Mouse (Mus musculus) kidney, adult 2 months (tissue): ENCODE measurements at regions not wholly inside any gene's neighbourhood (a gene's known extent, or its start where the extent isn't known, plus 50 kb on each side); places are given as distances from the start of the nearest gene placed in this dataset.

Experiments used
- CTCF ChIP-seq: fragments of 200-500 bp; conservative IDR thresholded peaks from 2 replicates; pipeline ENCODE4 v1.5.1; 2011; ENCODE audit warnings: low read depth, mild to moderate bottlenecking, control low read depth, low read length, moderate library complexity, mixed read lengths; ENCODE audit not compliant: insufficient read depth, insufficient read length
- POLR2A ChIP-seq: fragments of 200-500 bp; IDR thresholded peaks from one replicate; pipeline ENCODE4 v1.6.1; 2011; ENCODE audit warnings: low read depth, low read length, control low read depth

- no peak for TF ChIP-seq POLR2A
- TF ChIP-seq CTCF = no peak
Measured at GRCm38 (mm10) chr2:101288119-101288518, 336.4 kb upstream of the Rag2 start.
